Mouse (Mus musculus) layer of hippocampus, adult 9-10 months (tissue): ENCODE data around the gene Capza1.

Experiments used
- DNase-seq: peaks from one replicate; pipeline ENCODE4 v3.0.0; 2022; ENCODE audit warnings: low spot score

The Capza1 gene

DNA sequence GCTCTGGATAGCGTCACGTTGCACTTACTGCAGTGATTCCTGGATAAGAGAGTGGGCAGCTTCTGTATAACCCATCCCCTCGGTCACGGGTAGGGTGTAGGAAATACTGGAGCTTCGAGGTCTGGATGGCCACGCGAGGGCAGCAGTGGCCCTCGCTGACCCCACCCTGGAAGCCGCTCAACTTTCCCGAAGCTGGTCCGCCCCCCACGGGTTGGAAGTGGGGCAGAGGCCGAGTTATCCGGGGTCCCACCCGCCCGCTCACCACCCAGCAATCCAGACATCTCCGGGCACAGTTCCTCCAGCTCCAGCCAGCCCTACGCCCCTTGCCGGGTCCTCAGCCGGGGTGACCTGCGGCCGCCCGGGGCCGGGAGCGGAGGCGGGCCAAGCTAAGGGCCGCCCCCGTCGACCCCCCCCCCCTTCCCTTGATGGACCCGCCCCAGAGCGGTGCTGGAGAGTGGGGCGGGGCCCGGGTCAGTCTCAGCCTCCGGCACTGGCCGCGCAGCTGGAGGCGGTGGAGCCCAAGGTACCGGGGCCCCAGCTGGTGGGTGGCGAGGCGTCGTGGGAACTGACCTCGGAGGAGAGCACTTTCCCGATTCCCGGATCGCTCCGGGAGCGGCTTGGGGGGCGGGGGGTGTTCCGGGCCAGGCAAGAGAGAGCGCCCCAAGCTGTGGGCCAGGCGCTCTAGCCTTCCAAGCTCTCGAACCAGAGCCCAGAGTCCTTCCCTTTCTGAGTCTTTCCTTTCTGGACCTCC is 75.6 kb downstream of the Capza1 start:
- no peak for DNase-seq

DNA sequence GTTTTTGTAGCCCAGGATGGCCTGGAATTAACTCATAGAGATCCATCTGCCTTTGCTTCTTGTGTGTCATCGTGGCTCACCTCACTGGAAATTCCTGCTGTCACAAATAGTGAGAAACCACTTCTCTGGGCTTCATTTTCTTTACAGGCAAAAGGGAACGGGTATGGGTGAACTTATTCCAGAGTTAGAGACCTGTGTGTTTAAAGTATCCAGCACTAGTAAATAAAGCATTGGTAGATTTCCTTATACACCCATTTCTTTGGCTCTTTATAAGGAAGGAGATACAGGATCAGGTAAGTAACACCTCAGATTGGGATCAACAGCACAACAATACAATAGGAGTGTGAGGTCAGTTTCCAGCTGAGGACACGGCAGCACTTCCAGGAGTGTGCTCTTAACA is 76.2 kb downstream of the Capza1 start, which contains the start of gene Rhoc:
Rhoc (plus strand) TSS at position 301 of the 400 bp plus-strand sequence.
- DNase-seq, result no peak

DNA sequence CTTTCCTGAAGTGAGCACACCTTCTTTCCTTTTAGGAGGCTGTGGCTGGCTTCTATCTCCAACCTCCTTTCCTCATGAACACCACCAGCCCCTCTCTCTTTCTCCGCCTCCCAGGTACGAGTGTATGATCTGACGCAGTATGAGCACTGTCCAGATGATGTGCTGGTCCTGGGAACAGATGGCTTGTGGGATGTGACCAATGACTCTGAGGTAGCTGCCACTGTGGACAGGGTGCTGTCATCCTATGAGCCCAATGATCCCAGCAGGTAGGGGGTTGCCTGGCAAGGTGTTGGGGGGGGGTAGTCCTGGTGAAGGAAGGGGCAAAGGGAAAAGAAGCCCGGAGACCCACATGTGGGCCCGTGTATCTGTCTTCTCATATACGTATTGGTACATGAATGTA is 79.0 kb downstream of the Capza1 start:
- DNase-seq, result no peak

DNA sequence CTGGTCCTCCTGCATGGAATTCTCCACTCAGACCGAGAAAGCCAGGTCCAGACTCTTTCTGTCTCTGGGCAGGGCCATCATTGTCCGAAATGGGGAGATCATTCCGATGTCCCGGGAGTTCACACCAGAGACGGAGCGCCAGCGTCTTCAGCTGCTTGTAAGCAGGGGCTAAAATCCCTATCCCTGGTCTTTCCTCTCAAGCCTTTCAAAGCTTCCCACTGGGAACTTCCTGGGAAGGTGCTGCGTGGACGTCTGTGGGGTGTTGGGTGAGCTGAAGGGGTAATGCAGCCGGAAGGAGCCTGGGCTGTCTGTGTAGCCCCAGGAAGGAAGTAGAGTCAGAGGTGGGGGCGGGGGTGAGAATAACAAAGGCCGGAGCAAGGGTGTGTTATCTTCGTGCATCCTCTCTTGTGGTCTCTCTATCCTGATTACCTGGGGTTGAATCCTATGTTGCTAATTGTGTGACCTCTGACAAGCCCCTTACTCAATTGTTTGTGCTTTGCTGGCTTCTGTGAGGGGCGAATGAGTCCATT is 80.3 kb downstream of the Capza1 start:
- DNase-seq, result no peak

DNA sequence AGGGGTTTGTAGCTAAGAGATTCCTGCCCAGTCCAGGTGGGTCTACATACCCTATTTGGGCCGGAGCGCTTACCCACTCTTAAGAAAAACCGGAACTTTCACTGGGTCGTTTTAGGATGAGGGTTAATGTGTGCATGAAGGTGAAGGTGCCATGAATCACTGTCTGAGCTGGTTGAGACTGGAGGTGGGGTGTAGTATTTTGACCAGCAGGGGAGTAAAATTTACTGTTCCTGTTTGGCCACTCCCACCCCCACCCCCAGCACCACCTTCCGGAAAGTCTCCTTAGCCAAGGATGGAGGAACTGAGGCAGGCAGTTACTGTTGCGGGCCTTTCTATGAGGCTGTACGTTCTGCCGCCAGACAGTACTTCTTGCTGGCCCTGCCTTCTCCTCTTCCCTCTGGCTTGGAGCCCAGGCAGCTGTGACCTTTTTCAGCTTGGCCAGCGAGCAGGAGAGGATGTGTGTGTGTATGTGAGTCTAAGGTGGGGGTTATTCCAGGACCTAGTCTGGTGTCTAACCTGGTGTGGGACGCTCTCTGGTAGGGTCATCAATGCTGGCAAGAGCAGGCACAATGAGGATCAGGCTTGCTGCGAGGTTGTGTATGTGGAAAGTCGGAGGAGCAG is 82.1 kb downstream of the Capza1 start:
- DNase-seq, result no peak

DNA sequence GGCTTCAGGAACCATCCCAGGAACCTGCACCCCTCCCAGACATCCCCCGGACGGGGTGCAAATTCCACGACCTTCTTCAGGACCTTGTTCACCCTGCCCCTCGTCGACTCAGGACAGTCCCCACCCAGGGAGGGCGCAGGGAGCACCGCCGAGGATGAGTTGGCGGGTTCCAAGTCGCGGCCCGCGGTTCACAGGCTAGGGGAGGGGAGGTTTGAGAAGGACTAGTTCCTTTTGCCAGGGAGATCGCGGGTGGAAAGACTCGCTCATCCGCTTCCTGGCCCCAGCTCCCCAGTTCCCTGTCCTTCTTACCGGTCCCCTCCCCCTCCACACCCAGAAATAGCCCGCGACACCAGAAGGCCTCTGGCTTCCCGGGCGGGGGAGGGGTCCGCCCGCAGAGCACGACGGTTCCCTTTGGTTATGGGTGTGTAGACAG is 82.8 kb downstream of the Capza1 start, which contains the start of gene Fam19a3:
Fam19a3 (minus strand) TSS at position 370 of the 433 bp plus-strand sequence.
- DNase-seq, result no peak

DNA sequence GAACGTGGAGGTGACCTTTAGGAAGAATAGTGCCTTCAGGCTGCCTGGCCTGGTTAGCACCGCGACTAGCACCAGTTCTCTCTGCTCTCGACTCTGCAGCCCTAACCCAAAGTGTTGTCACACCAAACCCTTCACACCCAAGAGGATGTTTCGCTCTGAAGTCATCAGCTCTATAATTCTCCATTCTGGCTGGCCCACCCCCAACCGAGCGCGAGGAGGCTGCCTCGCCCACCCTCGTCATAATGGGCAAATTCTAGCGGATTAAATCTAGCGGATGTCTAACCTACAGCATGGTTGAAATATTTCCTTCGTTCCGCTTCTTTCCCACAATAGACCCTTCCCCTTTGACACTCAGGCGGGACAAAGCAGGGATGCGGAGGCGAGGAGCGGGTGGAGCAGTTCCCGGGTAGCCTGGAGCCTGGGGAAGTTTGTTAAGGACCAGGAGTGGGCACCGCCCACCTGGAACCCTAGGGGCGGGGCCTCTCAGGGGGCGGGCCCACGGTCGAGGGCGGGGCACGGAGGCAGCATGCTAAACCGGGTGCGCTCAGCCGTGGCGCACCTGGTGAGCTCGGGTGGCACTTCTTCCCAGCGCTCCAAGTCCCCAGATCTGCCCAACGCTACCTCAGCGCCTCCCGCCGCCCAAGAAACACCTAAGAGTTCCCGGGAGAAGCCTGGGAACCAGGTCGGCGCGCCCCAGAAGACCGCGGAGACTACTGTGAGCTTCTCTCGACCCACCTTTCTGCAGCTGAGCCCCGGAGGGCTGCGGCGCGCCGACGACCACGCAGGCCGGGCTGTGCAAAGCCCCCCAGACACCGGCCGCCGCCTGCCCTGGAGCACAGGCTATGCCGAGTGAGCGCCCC is 83.5 kb downstream of the Capza1 start, which contains the start of gene Ppm1j:
Ppm1j (plus strand) TSS at position 496 of the 860 bp plus-strand sequence.
- no peak for DNase-seq

DNA sequence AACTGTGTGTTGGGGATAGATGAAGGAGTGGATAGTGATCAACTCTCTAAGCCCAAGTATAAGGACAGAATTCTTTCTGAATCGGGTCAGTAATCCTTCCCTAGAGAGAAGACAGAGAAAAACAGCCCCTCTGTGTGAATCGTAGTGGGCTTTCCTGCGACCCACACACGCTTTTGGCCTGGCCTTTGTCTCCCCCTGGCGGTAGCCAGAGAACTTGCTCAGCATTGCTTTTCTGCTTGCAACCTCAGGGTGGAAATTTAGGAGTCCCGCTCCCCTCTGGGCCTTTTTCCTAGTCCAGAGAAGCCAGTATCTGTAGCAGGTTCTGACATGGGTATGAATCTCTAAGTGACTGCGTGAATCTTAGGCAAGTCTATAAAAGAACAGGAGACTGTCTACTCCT is 84.4 kb downstream of the Capza1 start:
- DNase-seq, result no peak

DNA sequence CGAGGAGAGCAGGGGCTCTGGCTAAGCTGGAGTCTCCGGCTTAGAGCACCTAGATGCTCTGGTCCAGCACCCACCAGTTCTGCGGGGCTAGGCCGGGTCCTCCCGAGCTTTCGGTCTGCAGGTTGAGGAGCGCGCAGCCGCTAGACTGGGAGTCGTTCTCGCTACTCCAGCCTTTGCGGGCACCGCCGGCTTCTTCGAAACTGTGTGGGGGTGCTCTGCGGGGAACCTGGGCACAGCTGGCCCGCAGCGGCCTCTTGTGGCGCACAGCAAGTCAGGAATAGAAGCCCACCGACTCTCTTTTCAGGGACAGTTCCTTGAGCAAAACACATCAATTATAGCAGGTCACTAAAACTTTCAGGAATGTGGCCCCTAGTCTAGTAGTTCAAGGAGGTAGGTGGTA is 87.0 kb downstream of the Capza1 start:
- DNase-seq, result no peak

DNA sequence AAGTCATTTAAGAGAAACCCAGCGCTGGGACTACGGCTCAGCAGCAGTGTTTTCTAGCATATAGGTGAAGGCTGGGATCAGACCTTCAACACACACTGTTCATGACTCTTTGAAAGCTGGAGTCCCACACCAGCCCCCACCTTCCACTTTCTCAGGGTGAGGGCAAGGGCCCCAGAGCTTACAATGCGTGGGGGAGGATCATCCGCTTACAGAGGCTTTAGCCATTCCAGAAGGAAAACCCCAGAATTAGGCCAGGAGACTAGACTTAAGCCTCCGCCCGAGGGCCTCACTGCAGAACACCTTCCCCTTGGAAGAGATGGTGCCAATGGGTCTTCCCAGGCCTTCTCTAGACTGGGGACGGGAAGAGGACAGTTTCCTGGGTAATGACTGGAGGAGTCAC is 91.0 kb downstream of the Capza1 start:
- DNase-seq, result no peak
